Mouse (Mus musculus) kidney, embryonic 15.5 days (tissue): ENCODE measurements around the gene Pet117. TPM values are rescaled to one million over a fixed set of nuclear protein-coding genes. Genes with fewer than 3 reads are reported as not detected.

Source experiments
- ATAC-seq: fragments of 200-750 bp; cut with Nextera tagmentation; replicated peaks from 2 replicates; pipeline ENCODE4 v1.8.0; 2017; ENCODE audit warnings: moderate TSS enrichment; ENCODE audit not compliant: low FRiP score
- H3K27ac ChIP-seq: fragments of 300-500 bp; sonication (generic); 2 replicates; pipeline ENCODE4 v1.5.1; 2015; ENCODE audit warnings: mild to moderate bottlenecking, inconsistent platforms
- H3K27me3 ChIP-seq: fragments of 300-500 bp; sonication (generic); 2 replicates; pipeline ENCODE4 v1.6.1; 2015; ENCODE audit warnings: inconsistent platforms
- H3K36me3 ChIP-seq: fragments of 300-500 bp; sonication (generic); 2 replicates; pipeline ENCODE4 v1.6.1; 2015; ENCODE audit warnings: inconsistent platforms
- H3K4me1 ChIP-seq: fragments of 300-500 bp; sonication (generic); 2 replicates; pipeline ENCODE4 v1.6.1; 2015; ENCODE audit warnings: inconsistent platforms
- H3K4me2 ChIP-seq: fragments of 300-500 bp; sonication (generic); 2 replicates; pipeline ENCODE4 v1.6.1; 2015; ENCODE audit warnings: moderate library complexity, mild to moderate bottlenecking, inconsistent platforms
- H3K4me3 ChIP-seq: fragments of 300-500 bp; sonication (generic); replicated peaks from 2 replicates; pipeline ENCODE4 v1.5.1; 2015; ENCODE audit warnings: mild to moderate bottlenecking, inconsistent platforms
- H3K9ac ChIP-seq: fragments of 300-500 bp; sonication (generic); 2 replicates; pipeline ENCODE4 v1.6.1; 2015; ENCODE audit warnings: mild to moderate bottlenecking, inconsistent platforms
- H3K9me3 ChIP-seq: fragments of 300-500 bp; sonication (generic); replicated peaks from 2 replicates; pipeline ENCODE4 v1.6.1; 2016; ENCODE audit warnings: inconsistent platforms
- WGBS: fragments of 180-500 bp; shearing (Covaris S2); methylation state at CpG from one replicate; pipeline ENCODE4 v1.1.7; 2015; ENCODE audit warnings: mixed read lengths; 5-methylcytosine and 5-hydroxymethylcytosine counted together
- polyA plus RNA-seq: library from polyadenylated mRNA; unstranded; fragments of >200 nt; fragmentation: Nextera tagmentation; extraction: Ambion mirVana; gene quantifications from 2 replicates; pipeline ENCODE4 v1.2.1, GENCODE M21; 2015

Pet117 gene
- 3.1 and 4.5 TPM in 2 replicates for polyA plus RNA-seq

DNA sequence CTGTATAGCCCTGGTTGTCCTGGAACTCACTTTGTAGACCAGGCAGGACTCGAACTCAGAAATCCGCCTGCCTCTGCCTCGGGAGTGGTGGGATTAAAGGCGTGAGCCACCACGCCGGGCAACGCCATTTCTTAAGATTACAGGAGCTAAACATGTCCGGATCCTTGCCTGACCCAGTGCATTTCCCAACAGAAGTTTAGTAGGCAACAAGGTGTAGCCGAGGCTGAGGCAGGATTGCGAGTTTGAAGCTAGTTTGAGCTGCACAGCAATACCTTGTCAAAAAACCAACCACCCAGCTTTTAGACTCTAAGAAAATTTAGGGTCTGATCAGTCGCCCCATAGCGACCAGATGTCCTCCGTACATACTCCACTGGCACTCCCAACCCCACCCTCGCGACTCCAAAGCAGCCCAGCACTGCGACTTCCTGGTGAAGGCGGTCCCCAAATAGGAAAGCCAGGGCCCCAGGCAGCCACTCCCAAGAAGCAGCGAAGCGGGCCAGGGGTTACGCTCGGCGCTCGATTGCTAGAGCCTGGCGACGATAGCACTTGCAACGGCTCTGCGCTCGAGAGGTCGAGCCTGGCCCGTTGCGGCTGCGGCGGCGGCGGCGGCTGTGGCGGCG, at the start of gene Pet117, which contains the start of gene Kat14:
Pet117 (plus strand) TSS at position 597 of the 620 bp plus-strand sequence.
Kat14 (plus strand) TSS at position 584 of the 620 bp plus-strand sequence.
- H3K4me1 ChIP-seq: peaks cover 26% of the 10 kb centered on the region
- no peaks in the 10 kb centered on the region for H3K27me3 ChIP-seq
- H3K4me2 ChIP-seq: peak within 1 kb of the TSS; percentile 71
- 5% methylated on average over 38 of the region's 38 CpGs for WGBS
- ATAC-seq: peak; percentile 96
- H3K9me3 ChIP-seq: no peaks in the 10 kb centered on the region
- H3K27ac ChIP-seq: peak within 1 kb of the TSS; percentile 96
- H3K4me3 ChIP-seq: peak within 1 kb of the TSS; percentile 84
- peak within 1 kb of the TSS; percentile 76 for H3K9ac ChIP-seq
- H3K36me3 ChIP-seq: peaks cover 10% of the 10 kb centered on the region

GRCm38 (mm10) chr2:144324218-144324617, 44.6 kb upstream of the Pet117 start:
- ATAC-seq: no peak
- no peak overlapping the region for H3K4me2 ChIP-seq
- no peaks in the 10 kb centered on the region for H3K9me3 ChIP-seq
- no peak overlapping the region for H3K27ac ChIP-seq
- 63% methylated on average over 3 of the region's 3 CpGs for WGBS
- no peak overlapping the region for H3K4me3 ChIP-seq
- peaks cover under 1% of the 10 kb centered on the region for H3K4me1 ChIP-seq
- H3K27me3 ChIP-seq: peaks cover 28% of the 10 kb centered on the region
- no peak overlapping the region for H3K9ac ChIP-seq
- no peaks in the 10 kb centered on the region for H3K36me3 ChIP-seq

DNA sequence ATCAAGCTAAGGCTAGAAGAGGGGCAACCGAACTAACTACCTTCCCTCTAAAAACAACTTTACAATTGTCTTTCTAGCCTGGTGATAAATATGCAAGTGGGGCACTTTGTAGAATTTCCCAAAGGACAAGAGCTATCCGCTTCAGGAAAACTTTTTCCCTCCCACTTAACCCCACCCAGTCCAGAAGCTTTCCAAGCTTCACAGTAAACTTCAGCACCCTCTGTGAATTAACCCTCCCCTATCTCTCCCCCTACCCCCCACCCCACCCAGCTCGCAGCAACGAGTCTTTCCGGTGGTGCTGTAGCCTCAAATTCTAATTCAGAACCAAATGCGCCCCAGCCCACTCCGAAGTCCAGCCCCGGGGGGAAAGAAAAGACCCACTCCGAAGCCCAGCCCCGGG, 39.3 kb upstream of the Pet117 start:
- WGBS: 3% methylated on average over 9 of the region's 10 CpGs
- peaks cover 80% of the 10 kb centered on the region for H3K27me3 ChIP-seq
- H3K9ac ChIP-seq: no peak overlapping the region
- H3K4me3 ChIP-seq: peak overlapping the region; percentile 58
- no peaks in the 10 kb centered on the region for H3K36me3 ChIP-seq
- peak overlapping the region; percentile 97 for H3K4me2 ChIP-seq
- no peaks in the 10 kb centered on the region for H3K9me3 ChIP-seq
- H3K4me1 ChIP-seq: peaks cover 43% of the 10 kb centered on the region
- H3K27ac ChIP-seq: no peak overlapping the region
- no peak for ATAC-seq

DNA sequence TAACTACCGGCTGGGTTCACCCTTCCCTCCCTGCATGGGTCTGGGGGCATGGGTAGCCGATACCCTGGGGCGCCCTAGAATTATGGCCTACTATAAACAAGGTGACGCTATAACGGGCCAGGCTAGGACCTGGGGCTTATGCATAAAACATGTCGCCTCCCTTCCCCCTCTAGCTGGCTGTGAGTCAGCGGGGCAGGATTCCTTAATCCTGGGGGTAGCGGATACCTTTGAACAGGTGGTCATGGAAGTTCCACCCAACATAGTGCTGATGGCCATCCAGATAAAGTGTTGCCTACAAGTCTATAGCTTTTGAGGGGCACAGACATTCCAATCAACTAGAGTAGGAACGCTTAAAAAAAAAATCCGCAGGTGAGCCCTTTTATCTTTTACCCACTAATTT, 38.9 kb upstream of the Pet117 start:
- Histone ChIP-seq H3K4me3 (peak overlapping the region; percentile 58), H3K36me3 (no peaks in the 10 kb centered on the region), H3K27me3 (peaks cover 85% of the 10 kb centered on the region), H3K9me3 (no peaks in the 10 kb centered on the region), H3K4me2 (peak overlapping the region; percentile 97), H3K4me1 (peaks cover 43% of the 10 kb centered on the region), H3K9ac (no peak overlapping the region), H3K27ac (no peak overlapping the region)
- ATAC-seq: no peak
- under 1% methylated on average over 10 of the region's 10 CpGs for whole genome bisulfite sequencing

- peaks cover 90% of the 10 kb centered on the region for H3K27me3 ChIP-seq
- peaks cover 43% of the 10 kb centered on the region for H3K4me1 ChIP-seq
- peak overlapping the region; percentile 58 for H3K4me3 ChIP-seq
- H3K27ac ChIP-seq: no peak overlapping the region
- peak; percentile 54; the same call in 1 of the 2 replicates for ATAC-seq
- H3K9ac ChIP-seq: peak overlapping the region; percentile 12; the same call in 1 of the 2 replicates
- H3K9me3 ChIP-seq: no peaks in the 10 kb centered on the region
- WGBS: under 1% methylated on average over 41 of the region's 41 CpGs
- H3K36me3 ChIP-seq: no peaks in the 10 kb centered on the region
- peak overlapping the region; percentile 97 for H3K4me2 ChIP-seq
These were observed 38.3 kb upstream of the Pet117 start for GRCm38 (mm10) chr2:144330352-144330959.

DNA sequence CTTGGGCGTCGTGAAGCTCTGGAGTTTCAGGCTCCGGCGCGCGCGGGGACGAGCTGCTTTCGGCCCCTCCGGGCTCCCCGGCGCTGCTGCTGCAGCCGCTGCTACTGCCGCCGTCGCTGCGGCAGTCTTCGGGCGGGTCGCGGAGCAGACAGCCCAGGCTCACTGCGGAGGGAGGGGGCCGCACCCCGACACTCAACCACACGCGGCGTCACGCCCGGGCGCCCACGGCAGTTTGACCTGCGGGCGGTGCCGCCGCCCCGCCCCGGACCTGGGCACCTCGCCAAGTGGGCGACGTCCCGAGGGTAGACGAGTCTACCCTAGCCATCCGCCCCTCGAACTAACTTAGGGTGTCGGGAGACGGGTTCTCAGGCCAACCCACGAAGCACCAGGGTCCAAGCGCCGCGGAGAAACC, 37.8 kb upstream of the Pet117 start:
- WGBS: under 1% methylated on average over 49 of the region's 50 CpGs
- Histone ChIP-seq H3K36me3 (no peaks in the 10 kb centered on the region), H3K4me2 (peak overlapping the region; percentile 97), H3K27me3 (peaks cover 94% of the 10 kb centered on the region), H3K9ac (peak overlapping the region; percentile 12; the same call in 1 of the 2 replicates), H3K4me1 (peaks cover 43% of the 10 kb centered on the region), H3K9me3 (no peaks in the 10 kb centered on the region), H3K4me3 (peak overlapping the region; percentile 58), H3K27ac (no peak overlapping the region)
- ATAC-seq: peak; percentile 63

GRCm38 (mm10) chr2:144331401-144332302, 37.1 kb upstream of the Pet117 start, which contains the start of gene Ovol2:
Ovol2 (minus strand) TSS chr2:144332146.
- H3K27ac ChIP-seq: no peak within 1 kb of the TSS
- under 1% methylated on average over 59 of the region's 62 CpGs for WGBS
- peak; percentile 44 for ATAC-seq
- H3K36me3 ChIP-seq: no peaks in the 10 kb centered on the region
- H3K4me1 ChIP-seq: peaks cover 43% of the 10 kb centered on the region
- no peaks in the 10 kb centered on the region for H3K9me3 ChIP-seq
- peak within 1 kb of the TSS; percentile 97 for H3K4me2 ChIP-seq
- H3K27me3 ChIP-seq: peaks cover 95% of the 10 kb centered on the region
- peak within 1 kb of the TSS; percentile 58 for H3K4me3 ChIP-seq
- H3K9ac ChIP-seq: peak within 1 kb of the TSS; percentile 29

- H3K9ac ChIP-seq: no peak overlapping the region
- no peak overlapping the region for H3K27ac ChIP-seq
- H3K27me3 ChIP-seq: peaks cover 91% of the 10 kb centered on the region
- no peaks in the 10 kb centered on the region for H3K36me3 ChIP-seq
- H3K4me2 ChIP-seq: peak overlapping the region; percentile 97
- H3K4me3 ChIP-seq: peak overlapping the region; percentile 58
- peaks cover 43% of the 10 kb centered on the region for H3K4me1 ChIP-seq
- H3K9me3 ChIP-seq: no peaks in the 10 kb centered on the region
- WGBS: 7% methylated on average over 9 of the region's 9 CpGs
- ATAC-seq: no peak
These were observed 36.3 kb upstream of the Pet117 start for GRCm38 (mm10) chr2:144332486-144332885.

DNA sequence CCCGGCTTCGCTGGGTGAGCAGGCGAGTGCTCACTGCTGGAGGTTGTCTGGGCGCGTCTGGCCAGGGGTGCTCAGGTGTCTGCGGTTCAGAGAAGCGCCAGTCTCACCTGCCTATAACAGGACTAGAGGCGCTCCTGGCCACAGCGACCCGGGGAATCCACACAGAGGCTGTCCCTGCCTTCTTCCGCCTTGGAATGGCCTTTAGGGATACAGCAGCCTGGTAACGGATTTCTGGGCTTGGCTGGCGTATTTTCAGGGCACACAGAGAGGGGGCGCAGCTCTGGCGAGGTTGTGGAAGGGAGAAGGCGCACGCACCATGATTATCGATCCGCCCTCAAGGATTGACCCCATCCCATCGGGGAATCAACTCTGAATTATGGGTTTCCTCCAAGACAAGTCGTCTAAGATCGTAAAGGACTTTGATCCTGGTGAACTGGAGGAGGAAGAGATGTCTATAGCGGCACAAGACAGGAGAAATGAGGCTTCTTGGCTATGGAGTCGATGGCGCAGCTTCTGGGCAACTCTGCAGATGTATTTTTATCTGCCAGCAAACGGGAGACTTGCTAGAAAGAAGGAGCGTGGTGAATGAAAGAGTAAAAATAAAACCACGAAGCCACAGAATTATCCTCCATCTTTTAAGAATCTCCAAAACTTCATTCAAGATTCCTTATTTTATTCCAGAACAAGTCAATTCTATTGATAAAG, 35.5 kb upstream of the Pet117 start:
- Histone ChIP-seq H3K27ac (no peak overlapping the region), H3K9ac (no peak overlapping the region), H3K9me3 (no peaks in the 10 kb centered on the region), H3K4me3 (peak overlapping the region; percentile 58), H3K36me3 (no peaks in the 10 kb centered on the region), H3K27me3 (peaks cover 83% of the 10 kb centered on the region), H3K4me1 (peaks cover 43% of the 10 kb centered on the region), H3K4me2 (peak overlapping the region; percentile 97)
- WGBS: 7% methylated on average over 28 of the region's 28 CpGs
- ATAC-seq: no peak

DNA sequence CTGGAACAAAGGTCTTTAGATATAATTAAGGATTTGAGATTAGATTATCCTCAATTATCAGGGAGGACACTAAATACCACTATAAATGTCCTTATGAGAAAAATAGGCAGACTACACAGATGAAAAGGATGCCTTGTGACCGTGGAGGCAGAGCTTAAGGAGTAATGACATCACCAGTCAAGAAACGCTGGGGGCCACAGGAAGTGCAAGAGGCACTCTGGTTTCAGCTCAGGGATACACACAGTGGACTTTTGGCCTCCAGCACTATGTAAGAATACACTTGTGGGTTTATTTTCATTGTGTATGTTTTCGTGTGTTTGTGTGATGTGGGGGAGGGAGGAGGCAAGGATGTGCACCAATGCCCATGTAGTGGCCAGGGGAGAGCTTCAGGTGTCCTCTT, 31.6 kb upstream of the Pet117 start:
- Histone ChIP-seq H3K4me3 (no peak overlapping the region), H3K36me3 (no peaks in the 10 kb centered on the region), H3K4me1 (peaks cover 12% of the 10 kb centered on the region), H3K27me3 (peaks cover 43% of the 10 kb centered on the region), H3K27ac (no peak overlapping the region), H3K4me2 (no peak overlapping the region), H3K9ac (no peak overlapping the region), H3K9me3 (no peaks in the 10 kb centered on the region)
- no peak for ATAC-seq
- 43% methylated on average over 3 of the region's 3 CpGs for WGBS

DNA sequence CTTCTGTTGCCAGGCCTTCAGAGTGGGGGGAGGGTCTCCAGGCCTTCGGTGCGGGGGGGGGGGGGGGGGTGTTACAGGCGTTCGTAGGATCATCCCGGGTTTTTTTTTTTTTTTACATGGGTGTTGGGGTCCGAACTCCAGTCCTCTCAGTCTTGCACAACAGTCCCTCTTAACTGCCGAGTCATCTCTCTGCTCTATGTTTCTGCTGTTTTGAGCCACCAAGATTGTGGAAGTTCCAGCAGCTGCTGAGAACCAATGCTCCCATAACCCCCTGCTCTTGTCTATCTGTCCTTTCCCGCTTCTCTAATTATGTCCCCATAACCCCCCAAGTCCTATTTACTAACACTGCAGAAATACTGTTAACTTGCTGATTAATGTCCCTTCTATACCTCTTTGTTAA, 31.1 kb upstream of the Pet117 start:
- Histone ChIP-seq H3K4me1 (peaks cover 8% of the 10 kb centered on the region), H3K27ac (no peak overlapping the region), H3K36me3 (no peaks in the 10 kb centered on the region), H3K4me3 (no peak overlapping the region), H3K27me3 (peaks cover 38% of the 10 kb centered on the region), H3K4me2 (no peak overlapping the region), H3K9me3 (no peaks in the 10 kb centered on the region), H3K9ac (no peak overlapping the region)
- WGBS: 74% methylated on average over 7 of the region's 8 CpGs
- no peak for ATAC-seq
